Mouse (Mus musculus): ENCODE results near the gene Pou3f3. TPM values are rescaled to one million over a fixed set of nuclear protein-coding genes. Genes with fewer than 3 reads are reported as not detected.

The Pou3f3 gene
- not detected in 2 replicates for polyA plus RNA-seq (2012; rRNA removed)

DNA sequence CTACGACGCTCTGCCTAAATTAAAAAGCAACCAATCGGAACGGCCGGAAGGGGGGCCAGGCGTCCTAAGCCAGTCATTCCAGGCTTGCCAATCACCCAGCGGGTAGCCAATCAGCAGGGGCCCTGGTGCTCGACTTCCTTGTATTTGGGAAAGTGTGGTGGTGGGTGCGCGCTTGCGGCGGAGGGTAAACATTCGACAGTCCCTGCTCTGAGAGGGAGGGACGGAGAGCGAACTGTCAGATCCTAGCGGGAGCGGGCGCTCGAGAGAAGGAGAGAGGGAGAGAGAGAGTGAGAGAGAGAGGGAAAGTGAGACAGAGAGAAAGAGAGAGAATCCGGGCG, at the start of gene Pou3f3:
Gene Pou3f3, plus strand, starts transcription at position 191 of the 338 bp plus-strand sequence.

Other genes with a start within 250 kb of the Pou3f3 start
- gene Mrps9, start 155.5 kb downstream of the Pou3f3 start, polyA plus RNA-seq (2012; rRNA removed) = 4.4 and 8.0 TPM in 2 replicates

Data from stomach, adult 2 months (tissue).